Mouse (Mus musculus) adrenal gland, postnatal 4 days (tissue): ENCODE data around the gene Olfr456. TPM values are rescaled to one million over a fixed set of nuclear protein-coding genes. Genes with fewer than 3 reads are reported as not detected.
"Not testable (repeated sequence)": the region's sequence is repeated elsewhere in the genome, so short reads cannot be mapped to it uniquely, and the experiment has no call there.

Experiments used
- DNase-seq, 2 experiments: peaks; one replicate each; pipeline ENCODE4 v3.0.0; 2021 to 2022; ENCODE audit warnings: low spot score in 2 of 2, mixed read lengths in 2 of 2
- long read RNA-seq, 2 experiments: library from polyadenylated mRNA; stranded (forward); transcript quantifications; one replicate each; pipeline ENCODE4 v2.0.0; 2021
- total RNA-seq, 2 experiments: library from RNA; stranded (reverse); gene quantifications; 2 replicates each; pipeline ENCODE4 v1.2.3; 2021

The Olfr456 gene
- total RNA-seq: not detected
- long read RNA-seq, experiment 1: 0 reads
- long read RNA-seq, experiment 2: 0 reads

- no peak for DNase-seq
Observed at GRCm38 (mm10) chr6:42487114-42487513, at the start of gene Olfr456. Olfr456 (minus strand) TSS chr6:42487214.

DNA sequence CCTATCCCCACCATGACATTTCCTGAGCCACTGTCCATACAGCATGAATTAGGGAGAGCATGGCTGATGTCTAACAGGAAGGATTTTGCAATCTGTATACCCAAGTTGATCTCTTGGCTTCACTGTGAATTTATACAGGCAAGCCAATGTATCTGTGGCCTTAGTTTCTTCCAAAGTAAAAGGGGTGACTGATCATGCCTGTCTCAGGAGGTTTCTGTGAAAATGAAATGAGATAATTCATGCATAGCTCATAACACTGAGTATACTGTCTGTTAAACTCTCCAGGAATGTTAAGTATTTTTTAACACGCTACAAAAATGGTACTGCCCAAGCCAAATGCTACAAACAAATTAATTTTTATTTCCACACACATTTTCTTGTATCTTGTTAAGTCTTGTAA, 26.4 kb upstream of the Olfr456 start:
- no peak for DNase-seq

DNA sequence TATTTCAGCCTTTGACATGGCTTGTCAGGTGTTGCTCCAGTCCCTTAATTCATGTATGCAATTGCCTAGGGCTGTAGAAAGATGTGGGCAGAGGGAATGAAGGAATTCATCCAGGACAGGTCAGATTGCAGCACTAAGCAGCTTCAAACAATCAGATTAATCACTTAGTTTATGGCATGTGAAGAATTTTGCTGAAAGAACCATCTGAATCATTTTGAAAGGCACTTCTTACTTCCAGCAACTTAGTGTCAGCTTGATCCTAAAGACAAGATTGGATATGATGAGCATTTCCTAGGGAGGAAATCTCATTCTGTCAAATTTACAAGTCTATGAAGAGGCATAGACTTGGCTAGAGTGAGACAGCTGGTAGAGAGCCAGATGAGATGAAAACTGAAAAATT, 22.3 kb upstream of the Olfr456 start:
- no peak for DNase-seq

- no peak for DNase-seq
Observed at GRCm38 (mm10) chr6:42503478-42503877, 16.5 kb upstream of the Olfr456 start.

GRCm38 (mm10) chr6:42489731-42490130, 2.7 kb upstream of the Olfr456 start:
- DNase-seq: no peak

- DNase-seq: no peak
Observed at GRCm38 (mm10) chr6:42484633-42485032, 2.4 kb downstream of the Olfr456 start.

DNA sequence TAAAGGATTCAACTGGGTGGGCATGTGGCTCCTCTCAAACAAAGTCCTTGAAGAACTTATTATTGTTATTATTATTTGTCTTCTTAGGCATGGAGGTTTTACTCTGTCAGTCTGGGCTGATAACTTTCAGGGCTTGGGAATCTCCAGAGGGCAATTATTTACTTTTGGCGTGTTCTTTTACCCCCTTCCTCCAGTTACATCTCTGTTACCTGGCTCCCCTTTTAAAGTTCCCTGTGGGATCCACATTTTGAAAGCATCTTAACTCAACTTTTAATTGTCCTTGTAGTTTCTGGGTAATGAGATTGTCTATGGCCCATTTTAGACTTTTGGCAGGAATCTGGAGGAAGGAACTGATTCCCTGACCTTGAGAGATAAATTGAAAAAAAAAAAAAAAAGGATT, 10.8 kb downstream of the Olfr456 start, which contains the start of gene Olfr457:
Gene Olfr457 (minus strand): TSS at position 101 of the 400 bp plus-strand sequence.
- DNase-seq: no peak

GRCm38 (mm10) chr6:42471298-42471697, 15.7 kb downstream of the Olfr456 start:
- DNase-seq: not testable (repeated sequence)

DNA sequence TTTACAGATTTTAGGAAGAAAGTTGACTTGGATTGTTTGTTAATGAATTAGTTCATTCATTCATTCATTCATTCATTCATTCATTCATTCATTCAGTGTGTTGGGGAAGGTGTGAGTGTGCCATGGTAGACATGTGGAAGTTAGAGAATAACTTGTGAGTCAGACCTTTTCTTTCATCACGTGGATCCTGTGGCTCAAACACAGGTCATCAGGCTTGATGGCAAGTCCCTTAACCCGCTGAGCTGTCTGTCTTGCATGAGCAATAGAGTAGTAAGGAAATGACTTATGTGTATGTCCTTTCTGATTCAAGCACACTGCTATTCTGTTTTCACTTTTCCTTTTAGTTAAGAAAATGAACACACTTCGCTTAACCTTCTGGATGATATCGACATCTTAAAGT, 16.5 kb downstream of the Olfr456 start:
- DNase-seq: no peak

- DNase-seq: no peak
Observed at GRCm38 (mm10) chr6:42465096-42465495, 21.9 kb downstream of the Olfr456 start, which contains the start of gene Olfr458. Olfr458 (minus strand) TSS chr6:42465196.

DNA sequence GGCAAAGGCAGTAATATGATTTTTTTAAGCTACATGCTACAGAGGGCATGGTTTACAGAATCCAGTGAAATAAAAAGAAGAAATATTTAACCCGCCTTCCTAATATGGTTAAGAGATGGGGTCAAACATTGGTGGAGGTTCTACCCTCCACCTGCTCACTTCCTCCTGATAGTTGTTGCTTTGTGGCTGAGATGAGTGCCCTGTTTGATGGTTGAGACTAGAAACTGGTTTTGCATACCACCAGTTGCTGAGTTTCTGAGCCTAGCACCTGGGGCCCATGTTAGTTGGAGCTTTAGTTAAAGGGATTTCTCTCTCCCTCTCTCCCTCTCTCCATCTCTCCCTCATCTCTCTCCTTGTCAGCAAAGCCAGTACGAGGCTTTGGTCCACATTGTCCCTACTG, 39.6 kb downstream of the Olfr456 start:
- no peak for DNase-seq

GRCm38 (mm10) chr6:42444491-42444890, 42.5 kb downstream of the Olfr456 start:
- no peak for DNase-seq

GRCm38 (mm10) chr6:42441395-42441794, 45.6 kb downstream of the Olfr456 start:
- DNase-seq: no peak

Other genes starting within 250 kb of the Olfr456 start
- gene Gstk1, start 241.3 kb downstream of the Olfr456 start, total RNA-seq: 10 to 100 TPM; 75.2 to 77.9 TPM
- gene Tmem139, start 225.2 kb downstream of the Olfr456 start, total RNA-seq: 1 to 10 TPM in 1 of 2 experiments, under 1 TPM in 1; 0.37 to 1.7 TPM
- 10 to 100 TPM; 52.4 to 61.4 TPM for gene Casp2, start 222.2 kb downstream of the Olfr456 start, total RNA-seq
- 1 to 10 TPM; 1.5 to 2.6 TPM for gene Clcn1, start 200.5 kb downstream of the Olfr456 start, total RNA-seq
- 1 to 10 TPM; 1.3 to 1.5 TPM for gene Fam131b, start 162.6 kb downstream of the Olfr456 start, total RNA-seq
- gene Zyx, start 137.6 kb downstream of the Olfr456 start, total RNA-seq: 100 to 1,000 TPM; 106 to 111 TPM
- 1 to 10 TPM; 3.2 to 4.9 TPM for gene Epha1, start 113.9 kb downstream of the Olfr456 start, total RNA-seq
- 1 to 10 TPM; 2.7 TPM for gene Tas2r143, start 87.0 kb downstream of the Olfr456 start, total RNA-seq
- 1 to 10 TPM; 1.2 to 1.8 TPM for gene Tas2r135, start 81.8 kb downstream of the Olfr456 start, total RNA-seq
- gene Tas2r126, start 52.7 kb downstream of the Olfr456 start, total RNA-seq: 1 to 10 TPM in 1 of 2 experiments, under 1 TPM in 1; 0.98 to 1.1 TPM
- gene Olfr458, start 22.0 kb downstream of the Olfr456 start, total RNA-seq: not detected
- not detected for gene Olfr457, start 10.9 kb downstream of the Olfr456 start, total RNA-seq
- under 1 TPM in 1 of 2 experiments, not detected in 1; 0.23 TPM for gene Olfr455, start 60.4 kb upstream of the Olfr456 start, total RNA-seq
- not detected for gene Tcaf3, start 110.5 kb upstream of the Olfr456 start, total RNA-seq
- gene Tcaf2, start 158.0 kb upstream of the Olfr456 start, total RNA-seq: 10 to 100 TPM in 1 of 2 experiments, 1 to 10 TPM in 1; 8.1 to 10.4 TPM
- gene Tcaf1, start 222.9 kb upstream of the Olfr456 start, total RNA-seq: 10 to 100 TPM; 69.2 to 78.4 TPM